Mouse (Mus musculus): ENCODE data around the gene Mpg.

Gene Mpg

GRCm38 (mm10) chr11:32225222-32226104 lies 842 bp upstream of the Mpg start:
- in situ Hi-C loops (cut with MboI; ENCODE audit: low pct_unique_long_range_greater_than_20kb in 1 of 2, low sequenced_read_pairs in 2 of 2, unreplicated experiment in 1 of 2): no loop called here

- in situ Hi-C loops (cut with MboI; ENCODE audit: low pct_unique_long_range_greater_than_20kb in 1 of 2, low sequenced_read_pairs in 2 of 2, unreplicated experiment in 1 of 2): no loop called here
Measured at GRCm38 (mm10) chr11:32227041-32227440, 736 bp downstream of the Mpg start.

GRCm38 (mm10) chr11:32227555-32227954 lies 1.2 kb downstream of the Mpg start:
- in situ Hi-C loops (cut with MboI; ENCODE audit: low pct_unique_long_range_greater_than_20kb in 1 of 2, low sequenced_read_pairs in 2 of 2, unreplicated experiment in 1 of 2): no loop called here

GRCm38 (mm10) chr11:32228292-32228845 lies 2.1 kb downstream of the Mpg start:
- in situ Hi-C loops (cut with MboI; ENCODE audit: low pct_unique_long_range_greater_than_20kb in 1 of 2, low sequenced_read_pairs in 2 of 2, unreplicated experiment in 1 of 2): no loop called here

GRCm38 (mm10) chr11:32230220-32230619 lies 3.9 kb downstream of the Mpg start:
- in situ Hi-C loops (cut with MboI; ENCODE audit: low pct_unique_long_range_greater_than_20kb in 1 of 2, low sequenced_read_pairs in 2 of 2, unreplicated experiment in 1 of 2): no loop called here

GRCm38 (mm10) chr11:32231125-32231524 lies 4.8 kb downstream of the Mpg start:
- in situ Hi-C loops (cut with MboI; ENCODE audit: low pct_unique_long_range_greater_than_20kb in 1 of 2, low sequenced_read_pairs in 2 of 2, unreplicated experiment in 1 of 2): no loop called here

- in situ Hi-C loops (cut with MboI; ENCODE audit: low pct_unique_long_range_greater_than_20kb in 1 of 2, low sequenced_read_pairs in 2 of 2, unreplicated experiment in 1 of 2): no loop called here
Measured at GRCm38 (mm10) chr11:32232848-32233247, 6.5 kb downstream of the Mpg start.

- in situ Hi-C loops (cut with MboI; ENCODE audit: low pct_unique_long_range_greater_than_20kb in 1 of 2, low sequenced_read_pairs in 2 of 2, unreplicated experiment in 1 of 2): no loop called here
Measured at GRCm38 (mm10) chr11:32233895-32234294, 7.6 kb downstream of the Mpg start.

GRCm38 (mm10) chr11:32234816-32235485 lies 8.6 kb downstream of the Mpg start:
- in situ Hi-C loops (cut with MboI; ENCODE audit: low pct_unique_long_range_greater_than_20kb in 1 of 2, low sequenced_read_pairs in 2 of 2, unreplicated experiment in 1 of 2): no loop called here

- in situ Hi-C loops (cut with MboI; ENCODE audit: low pct_unique_long_range_greater_than_20kb in 1 of 2, low sequenced_read_pairs in 2 of 2, unreplicated experiment in 1 of 2): no loop called here
Measured at GRCm38 (mm10) chr11:32235646-32236045, 9.3 kb downstream of the Mpg start.

- in situ Hi-C loops (cut with MboI; ENCODE audit: low pct_unique_long_range_greater_than_20kb in 1 of 2, low sequenced_read_pairs in 2 of 2, unreplicated experiment in 1 of 2): no loop called here
Measured at GRCm38 (mm10) chr11:32236132-32236531, 9.8 kb downstream of the Mpg start.

GRCm38 (mm10) chr11:32236712-32237410 lies 10.6 kb downstream of the Mpg start:
- in situ Hi-C loops (cut with MboI; ENCODE audit: low pct_unique_long_range_greater_than_20kb in 1 of 2, low sequenced_read_pairs in 2 of 2, unreplicated experiment in 1 of 2): no loop called here

GRCm38 (mm10) chr11:32237411-32237795 lies 11.1 kb downstream of the Mpg start:
- in situ Hi-C loops (cut with MboI; ENCODE audit: low pct_unique_long_range_greater_than_20kb in 1 of 2, low sequenced_read_pairs in 2 of 2, unreplicated experiment in 1 of 2): no loop called here

GRCm38 (mm10) chr11:32238093-32238860 lies 12.0 kb downstream of the Mpg start:
- in situ Hi-C loops (cut with MboI; ENCODE audit: low pct_unique_long_range_greater_than_20kb in 1 of 2, low sequenced_read_pairs in 2 of 2, unreplicated experiment in 1 of 2): no loop called here

- in situ Hi-C loops (cut with MboI; ENCODE audit: low pct_unique_long_range_greater_than_20kb in 1 of 2, low sequenced_read_pairs in 2 of 2, unreplicated experiment in 1 of 2): no loop called here
Measured at GRCm38 (mm10) chr11:32241391-32241790, 15.1 kb downstream of the Mpg start.

- in situ Hi-C loops (cut with MboI; ENCODE audit: low pct_unique_long_range_greater_than_20kb in 1 of 2, low sequenced_read_pairs in 2 of 2, unreplicated experiment in 1 of 2): no loop called here
Measured at GRCm38 (mm10) chr11:32242209-32242608, 15.9 kb downstream of the Mpg start.

GRCm38 (mm10) chr11:32243205-32243955 lies 17.1 kb downstream of the Mpg start:
- in situ Hi-C loops (cut with MboI; ENCODE audit: low pct_unique_long_range_greater_than_20kb in 1 of 2, low sequenced_read_pairs in 2 of 2, unreplicated experiment in 1 of 2): no loop called here

GRCm38 (mm10) chr11:32244064-32244463 lies 17.8 kb downstream of the Mpg start:
- in situ Hi-C loops (cut with MboI; ENCODE audit: low pct_unique_long_range_greater_than_20kb in 1 of 2, low sequenced_read_pairs in 2 of 2, unreplicated experiment in 1 of 2): no loop called here
